Mouse (Mus musculus) natural killer cell, adult 2 months (primary cell): ENCODE data around the gene Slc7a8.
"Not testable (repeated sequence)": the region's sequence is repeated elsewhere in the genome, so short reads cannot be mapped to it uniquely, and the experiment has no call there.

ENCODE experiments used
- DNase-seq, 2 experiments: peaks; one replicate each; pipeline ENCODE4 v3.0.0; 2022; ENCODE audit warnings: low spot score in 2 of 2

The Slc7a8 gene

GRCm38 (mm10) chr14:54780836-54781609 is 723 bp downstream of the Slc7a8 start:
- no peak for DNase-seq

- DNase-seq, result no peak
Observed at GRCm38 (mm10) chr14:54780084-54780483, 1.7 kb downstream of the Slc7a8 start.

- DNase-seq, result no peak
Observed at GRCm38 (mm10) chr14:54777893-54778292, 3.9 kb downstream of the Slc7a8 start.

GRCm38 (mm10) chr14:54776768-54777167 is 5.0 kb downstream of the Slc7a8 start:
- no peak for DNase-seq

- no peak for DNase-seq
Observed at GRCm38 (mm10) chr14:54775534-54776041, 6.2 kb downstream of the Slc7a8 start.

- no peak for DNase-seq
Observed at GRCm38 (mm10) chr14:54772333-54772856, 9.4 kb downstream of the Slc7a8 start.

GRCm38 (mm10) chr14:54770373-54770772 is 11.4 kb downstream of the Slc7a8 start:
- no peak for DNase-seq

GRCm38 (mm10) chr14:54769068-54769425 is 12.7 kb downstream of the Slc7a8 start:
- no peak for DNase-seq

GRCm38 (mm10) chr14:54768314-54769067 is 13.3 kb downstream of the Slc7a8 start:
- DNase-seq, result no peak

- DNase-seq, result not testable (repeated sequence)
Observed at GRCm38 (mm10) chr14:54766937-54767336, 14.8 kb downstream of the Slc7a8 start.

- no peak for DNase-seq
Observed at GRCm38 (mm10) chr14:54756382-54756781, 25.4 kb downstream of the Slc7a8 start.

- no peak for DNase-seq
Observed at GRCm38 (mm10) chr14:54754602-54755018, 27.1 kb downstream of the Slc7a8 start.

GRCm38 (mm10) chr14:54753986-54754601 is 27.7 kb downstream of the Slc7a8 start:
- DNase-seq, result no peak

- no peak for DNase-seq
Observed at GRCm38 (mm10) chr14:54752938-54753337, 28.8 kb downstream of the Slc7a8 start.

- DNase-seq, result no peak
Observed at GRCm38 (mm10) chr14:54751768-54752167, 30.0 kb downstream of the Slc7a8 start.

GRCm38 (mm10) chr14:54749238-54749637 is 32.5 kb downstream of the Slc7a8 start:
- no peak for DNase-seq

- no peak for DNase-seq
Observed at GRCm38 (mm10) chr14:54747942-54748917, 33.5 kb downstream of the Slc7a8 start.

GRCm38 (mm10) chr14:54746038-54746437 is 35.7 kb downstream of the Slc7a8 start:
- no peak for DNase-seq

- no peak for DNase-seq
Observed at GRCm38 (mm10) chr14:54744473-54744872, 37.3 kb downstream of the Slc7a8 start.

GRCm38 (mm10) chr14:54742375-54742774 is 39.4 kb downstream of the Slc7a8 start:
- DNase-seq, result no peak

GRCm38 (mm10) chr14:54741721-54742120 is 40.0 kb downstream of the Slc7a8 start:
- no peak for DNase-seq
